Mouse (Mus musculus): Measurements from ENCODE around the gene Gdpd5.

DNA sequence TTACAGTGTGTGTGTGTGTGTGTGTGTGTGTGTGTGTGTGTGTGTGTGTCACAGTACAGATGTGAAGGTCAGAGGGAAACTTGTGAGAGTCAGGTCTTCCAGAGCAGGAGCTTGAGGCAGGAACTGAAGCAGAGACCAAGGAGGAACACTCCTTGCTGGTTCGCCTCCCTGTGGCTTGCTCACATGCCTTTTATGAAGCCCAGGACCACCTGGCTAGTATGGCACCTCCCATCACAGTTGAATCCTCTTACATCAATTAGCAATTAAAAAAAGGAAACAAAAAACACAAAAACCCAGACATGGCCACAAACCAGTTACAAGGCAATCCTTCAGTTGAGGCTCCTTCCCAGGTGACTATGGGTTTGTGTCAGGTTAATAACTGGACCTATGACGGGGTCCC is 81.9 kb downstream of the Gdpd5 start:
- TF ChIP-seq EP300 (IDR thresholded peaks at IDR 0.05; ENCODE audit: insufficient read depth, low read depth, low read length) (no peak), CTCF (IDR thresholded peaks at IDR 0.05) (no peak), POLR2A (IDR thresholded peaks at IDR 0.05; ENCODE audit: insufficient read depth, low read depth, low read length) (no peak)
